In genomic region chr14:54631240-54631599, GRCm38 (mm10) we compare ENCODE assay signal across 19 mouse cellular contexts. TPM values are rescaled to one million over a fixed set of nuclear protein-coding genes. Genes with fewer than 3 reads are reported as not detected.
DNase-seq lines count a peak whose midpoint lies in the region; ATAC-seq and TF ChIP-seq lines count a peak whose summit lies in the region.
"Had no signal": no experiment of that assay in that cellular context is flagged by ENCODE, and none has a peak within 500 bp of the region (broad histone marks: within the 10 kb centered on the region; RNA-seq: fewer than 3 reads in every experiment).

No protein-coding gene starts in this region.

- peaks cover 63% of the 10 kb centered on the region for H3K36me3 ChIP-seq in limb, embryonic 12.5 days
- peaks cover 70% of the 10 kb centered on the region for H3K36me3 ChIP-seq in limb, embryonic 10.5 days
- H3K36me3 ChIP-seq in E14TG2a.4 (ENCODE audit: insufficient read depth, low read length): no peaks in the 10 kb centered on the region
- H3K36me3 ChIP-seq in G1E (replicated peaks): peaks cover 31% of the 10 kb centered on the region
- H3K36me3 ChIP-seq in limb, embryonic 13.5 days: peaks cover 52% of the 10 kb centered on the region
- H3K36me3 ChIP-seq in heart, embryonic 10.5 days: peaks cover 56% of the 10 kb centered on the region

- H3K4me2 ChIP-seq in limb, embryonic 12.5 days: no peak overlapping the region
- H3K4me2 ChIP-seq in limb, embryonic 13.5 days (replicated peaks): 0 out of 2 replicates have a peak overlapping the region, but pooled peaks have one; percentile 11

- no peak overlapping the region for H3K9ac ChIP-seq in limb, embryonic 12.5 days (replicated peaks)
- H3K9ac ChIP-seq in limb, embryonic 13.5 days: no peak overlapping the region

- no peak for ATAC-seq in limb, embryonic 12.5 days (ENCODE audit: insufficient number of reproducible peaks, insufficient read depth, low FRiP score, low TSS enrichment, low read depth)
- ATAC-seq in G1E (ENCODE audit: extremely low read depth, insufficient number of reproducible peaks, low FRiP score, poor library complexity, severe bottlenecking): no peak
- no peak for ATAC-seq in limb, embryonic 13.5 days (ENCODE audit: low FRiP score, low read depth)
- ATAC-seq: CD4-positive, CD25-positive, alpha-beta regulatory T cell, adult 4 months; inflammation-experienced regulatory T-cells, adult 6 months had no signal

- TF ChIP-seq CTCF in E14TG2a.4 (conservative IDR thresholded peaks at IDR 0.05; ENCODE audit: low read length) (no peak), G1E (IDR thresholded peaks at IDR 0.05; ENCODE audit: low read depth, low read length) (no peak)

- DNase-seq in limb, embryonic 10.5 days (ENCODE audit: low spot score): no peak
- DNase-seq in G1E (ENCODE audit: low spot score): no peak
- no peak for DNase-seq in gastrocnemius, postnatal 10 days
- DNase-seq in heart, embryonic 10.5 days (ENCODE audit: low spot score): no peak
- DNase-seq: adrenal gland, postnatal 14 days; cerebellum, adult 8-10 months; heart, adult 11 months; liver; lung, adult 2 months; thymus, postnatal 36 days had no signal

- H3K4me3 ChIP-seq in limb, embryonic 12.5 days (replicated peaks): no peak overlapping the region
- no peak overlapping the region for H3K4me3 ChIP-seq in limb, embryonic 10.5 days
- H3K4me3 ChIP-seq in E14TG2a.4 (replicated peaks; ENCODE audit: low read length) (peak overlapping the region; percentile 84; the same call in 1 of the 2 replicates), G1E (ENCODE audit: low read depth, low read length) (peak overlapping the region; percentile 45; the same call in 1 of the 2 replicates)
- no peak overlapping the region for H3K4me3 ChIP-seq in limb, embryonic 13.5 days
- H3K4me3 ChIP-seq in heart, embryonic 10.5 days: no peak overlapping the region
- H3K4me3 ChIP-seq: erythroblast, embryonic 14.5 days had no signal

- no peaks in the 10 kb centered on the region for H3K9me3 ChIP-seq in limb, embryonic 12.5 days
- H3K9me3 ChIP-seq in limb, embryonic 10.5 days (replicated peaks): no peaks in the 10 kb centered on the region
- no peaks in the 10 kb centered on the region for H3K9me3 ChIP-seq in E14TG2a.4 (ENCODE audit: low read length)
- 0 out of 2 replicates have a peak, but pooled peaks cover 3% of the 10 kb centered on the region for H3K9me3 ChIP-seq in G1E (replicated peaks)
- H3K9me3 ChIP-seq in limb, embryonic 13.5 days: no peaks in the 10 kb centered on the region
- H3K9me3 ChIP-seq in heart, embryonic 10.5 days: no peaks in the 10 kb centered on the region

- H3K27ac ChIP-seq in limb, embryonic 12.5 days: peak overlapping the region; percentile 69
- H3K27ac ChIP-seq in limb, embryonic 10.5 days: no peak overlapping the region
- H3K27ac ChIP-seq in limb, embryonic 13.5 days: peak overlapping the region; percentile 44; the same call in 1 of the 2 replicates
- H3K27ac ChIP-seq in heart, embryonic 10.5 days: no peak overlapping the region

- no peaks in the 10 kb centered on the region for H3K4me1 ChIP-seq in limb, embryonic 12.5 days (replicated peaks)
- H3K4me1 ChIP-seq in limb, embryonic 10.5 days: no peaks in the 10 kb centered on the region
- peaks cover 23% of the 10 kb centered on the region for H3K4me1 ChIP-seq in E14TG2a.4 (replicated peaks; ENCODE audit: low read depth, low read length)
- H3K4me1 ChIP-seq in G1E (ENCODE audit: insufficient read depth, low read depth, low read length): peaks cover 41% of the 10 kb centered on the region
- no peaks in the 10 kb centered on the region for H3K4me1 ChIP-seq in limb, embryonic 13.5 days
- no peaks in the 10 kb centered on the region for H3K4me1 ChIP-seq in heart, embryonic 10.5 days

- H3K27me3 ChIP-seq in limb, embryonic 12.5 days: no peaks in the 10 kb centered on the region
- no peaks in the 10 kb centered on the region for H3K27me3 ChIP-seq in limb, embryonic 10.5 days (ENCODE audit: low read depth, poor library complexity, severe bottlenecking)
- H3K27me3 ChIP-seq in E14TG2a.4 (ENCODE audit: insufficient read depth, low read length) (peaks cover 51% of the 10 kb centered on the region), G1E (ENCODE audit: insufficient read depth, low read length) (peaks cover 12% of the 10 kb centered on the region)
- H3K27me3 ChIP-seq in limb, embryonic 13.5 days: no peaks in the 10 kb centered on the region
- H3K27me3 ChIP-seq in heart, embryonic 10.5 days (ENCODE audit: insufficient read depth, poor library complexity, severe bottlenecking): peaks cover under 1% of the 10 kb centered on the region; the same call in 1 of the 2 replicates

- 76% methylated on average over 3 of the region's 4 CpGs for WGBS in limb, embryonic 12.5 days
- 83% methylated on average over 4 of the region's 4 CpGs for WGBS in limb, embryonic 10.5 days
- WGBS in limb, embryonic 13.5 days: 71% methylated on average over 4 of the region's 4 CpGs
- WGBS in heart, embryonic 10.5 days: 88% methylated on average over 4 of the region's 4 CpGs

RNA-seq across cellular contexts. Expression of gene Gm17606, which starts 9.5 kb away (rescaled TPM):
- not detected in 2 replicates for polyA plus RNA-seq in limb, embryonic 12.5 days (2016; fragmentation: Nextera tagmentation; extraction: Ambion mirVana)
- not detected in 2 replicates for polyA plus RNA-seq in limb, embryonic 10.5 days (2016; fragmentation: Nextera tagmentation; extraction: Ambion mirVana)
- total RNA-seq in G1E (2014; fragmentation: Nextera tagmentation): not detected in 2 replicates
- not detected in 2 replicates for total RNA-seq in G1E (2017)
- not detected in 2 replicates for polyA plus RNA-seq in G1E (2012)
- polyA plus RNA-seq in limb, embryonic 13.5 days (2015; fragmentation: Nextera tagmentation; extraction: Ambion mirVana): not detected in 2 replicates
- not detected for total RNA-seq in gastrocnemius, postnatal 10 days (2021)
- not detected in 2 replicates for polyA plus RNA-seq in heart, embryonic 10.5 days (2016; fragmentation: Nextera tagmentation; extraction: Ambion mirVana)
- total RNA-seq: adrenal gland, postnatal 14 days; gastrocnemius, adult 18-20 months had no signal
- polyA plus RNA-seq: CD4-positive, CD25-positive, alpha-beta regulatory T cell, adult 4 months; erythroblast, embryonic 14.5 days; heart, postnatal 0 days; inflammation-experienced regulatory T-cells, adult 6 months; kidney, embryonic 16.5 days; lung, adult 2 months had no signal

RNA-seq across cellular contexts. Expression of gene Cdh24, which starts 9.9 kb away (rescaled TPM):
- polyA plus RNA-seq in limb, embryonic 12.5 days (2016; fragmentation: Nextera tagmentation; extraction: Ambion mirVana): 11.8 and 12.9 TPM in 2 replicates
- polyA plus RNA-seq in limb, embryonic 10.5 days (2016; fragmentation: Nextera tagmentation; extraction: Ambion mirVana): 7.1 and 8.1 TPM in 2 replicates
- total RNA-seq in G1E (2014; fragmentation: Nextera tagmentation) (0.68 and 0.73 TPM in 2 replicates), G1E (2017) (0.11 and 0.35 TPM in 2 replicates)
- polyA plus RNA-seq in G1E (2012): 1.5 and 1.8 TPM in 2 replicates
- polyA plus RNA-seq in limb, embryonic 13.5 days (2015; fragmentation: Nextera tagmentation; extraction: Ambion mirVana): 6.7 and 8.2 TPM in 2 replicates
- total RNA-seq in gastrocnemius, postnatal 10 days (2021): 1 to 10 TPM in 1 of 2 experiments, under 1 TPM in 1; 0.96 to 1.8 TPM
- polyA plus RNA-seq in heart, embryonic 10.5 days (2016; fragmentation: Nextera tagmentation; extraction: Ambion mirVana): 2.5 and 4.4 TPM in 2 replicates

RNA-seq across cellular contexts. Expression of gene Psmb11, which starts 10.0 kb away (rescaled TPM):
- polyA plus RNA-seq in limb, embryonic 12.5 days (2016; fragmentation: Nextera tagmentation; extraction: Ambion mirVana): 0.06 and 0.29 TPM in 2 replicates
- polyA plus RNA-seq in limb, embryonic 10.5 days (2016; fragmentation: Nextera tagmentation; extraction: Ambion mirVana): 0.13 and 0.14 TPM in 2 replicates
- total RNA-seq in G1E (2014; fragmentation: Nextera tagmentation): not detected in 2 replicates
- 0.11 and 0.12 TPM in 2 replicates for total RNA-seq in G1E (2017)
- not detected in 2 replicates for polyA plus RNA-seq in G1E (2012)
- 0.11 TPM in 1 of 2 replicates, not detected in the other for polyA plus RNA-seq in limb, embryonic 13.5 days (2015; fragmentation: Nextera tagmentation; extraction: Ambion mirVana)
- total RNA-seq in gastrocnemius, postnatal 10 days (2021): not detected
- not detected in 2 replicates for polyA plus RNA-seq in heart, embryonic 10.5 days (2016; fragmentation: Nextera tagmentation; extraction: Ambion mirVana)
- total RNA-seq: adrenal gland, postnatal 14 days; gastrocnemius, adult 18-20 months had no signal
- polyA plus RNA-seq: CD4-positive, CD25-positive, alpha-beta regulatory T cell, adult 4 months; erythroblast, embryonic 14.5 days; heart, postnatal 0 days; inflammation-experienced regulatory T-cells, adult 6 months; lung, adult 2 months had no signal

RNA-seq across cellular contexts. Expression of gene Psmb5, which starts 13.4 kb away (rescaled TPM):
- 410 and 432 TPM in 2 replicates for polyA plus RNA-seq in limb, embryonic 12.5 days (2016; fragmentation: Nextera tagmentation; extraction: Ambion mirVana)
- polyA plus RNA-seq in limb, embryonic 10.5 days (2016; fragmentation: Nextera tagmentation; extraction: Ambion mirVana): 508 and 553 TPM in 2 replicates
- 26.5 and 32.1 TPM in 2 replicates for total RNA-seq in G1E (2014; fragmentation: Nextera tagmentation)
- total RNA-seq in G1E (2017): 50.8 and 56.8 TPM in 2 replicates
- 149 and 159 TPM in 2 replicates for polyA plus RNA-seq in G1E (2012)
- 394 and 410 TPM in 2 replicates for polyA plus RNA-seq in limb, embryonic 13.5 days (2015; fragmentation: Nextera tagmentation; extraction: Ambion mirVana)
- total RNA-seq in gastrocnemius, postnatal 10 days (2021): 100 to 1,000 TPM; 183 to 207 TPM
- 392 and 455 TPM in 2 replicates for polyA plus RNA-seq in heart, embryonic 10.5 days (2016; fragmentation: Nextera tagmentation; extraction: Ambion mirVana)

RNA-seq across cellular contexts. Expression of gene 4931414P19Rik, which starts 25.4 kb away (rescaled TPM):
- 9.7 and 10.7 TPM in 2 replicates for polyA plus RNA-seq in limb, embryonic 12.5 days (2016; fragmentation: Nextera tagmentation; extraction: Ambion mirVana)
- 11.1 and 13.5 TPM in 2 replicates for polyA plus RNA-seq in limb, embryonic 10.5 days (2016; fragmentation: Nextera tagmentation; extraction: Ambion mirVana)
- 9.0 and 25.1 TPM in 2 replicates for total RNA-seq in G1E (2014; fragmentation: Nextera tagmentation)
- 2.6 and 4.8 TPM in 2 replicates for total RNA-seq in G1E (2017)
- 21.3 and 25.6 TPM in 2 replicates for polyA plus RNA-seq in G1E (2012)
- polyA plus RNA-seq in limb, embryonic 13.5 days (2015; fragmentation: Nextera tagmentation; extraction: Ambion mirVana): 7.6 and 8.0 TPM in 2 replicates
- total RNA-seq in gastrocnemius, postnatal 10 days (2021): 1 to 10 TPM; 3.1 to 5.1 TPM
- polyA plus RNA-seq in heart, embryonic 10.5 days (2016; fragmentation: Nextera tagmentation; extraction: Ambion mirVana): 7.7 and 8.3 TPM in 2 replicates

Comparison
In these comparisons a context has a peak if more than half of its experiments do, and no peak if none do; other contexts are left out.
1. H3K27ac ChIP-seq: peak in limb, embryonic 12.5 days (single experiment) and limb, embryonic 13.5 days (single experiment); none in limb, embryonic 10.5 days (single experiment) and heart, embryonic 10.5 days (single experiment).
2. H3K4me3 ChIP-seq: peak in E14TG2a.4 (single experiment) and G1E (single experiment); none in limb, embryonic 12.5 days (single experiment), limb, embryonic 10.5 days (single experiment), limb, embryonic 13.5 days (single experiment) and heart, embryonic 10.5 days (single experiment).